ENCODE assay signal across 22 mouse cellular contexts in genomic region chr4:47336941-47337600, GRCm38 (mm10). TPM values are rescaled to one million over a fixed set of nuclear protein-coding genes. Genes with fewer than 3 reads are reported as not detected.
DNase-seq lines count a peak whose midpoint lies in the region; ATAC-seq and TF ChIP-seq lines count a peak whose summit lies in the region.
"Had no signal": no experiment of that assay in that cellular context is flagged by ENCODE, and none has a peak within 500 bp of the region (broad histone marks: within the 10 kb centered on the region; RNA-seq: fewer than 3 reads in every experiment).

No protein-coding gene starts in this region.

- H3K4me2 ChIP-seq in embryonic facial prominence, embryonic 14.5 days (ENCODE audit: low read depth, low read length), result no peak overlapping the region
- H3K4me2 ChIP-seq: embryonic facial prominence, embryonic 12.5 days; forebrain, embryonic 13.5 days had no signal

- no peaks in the 10 kb centered on the region for H3K9me3 ChIP-seq in embryonic facial prominence, embryonic 14.5 days (ENCODE audit: control insufficient read depth, low read length)
- H3K9me3 ChIP-seq in embryonic facial prominence, embryonic 10.5 days, result no peaks in the 10 kb centered on the region
- H3K9me3 ChIP-seq: embryonic facial prominence, embryonic 12.5 days; forebrain, embryonic 13.5 days had no signal

- no peaks in the 10 kb centered on the region for H3K27me3 ChIP-seq in embryonic facial prominence, embryonic 14.5 days (replicated peaks; ENCODE audit: control insufficient read depth, insufficient read depth, low read length)
- H3K27me3 ChIP-seq in embryonic facial prominence, embryonic 10.5 days (replicated peaks; ENCODE audit: low read depth, poor library complexity, severe bottlenecking), result no peaks in the 10 kb centered on the region
- H3K27me3 ChIP-seq: embryonic facial prominence, embryonic 12.5 days; forebrain, embryonic 13.5 days had no signal

- H3K27ac ChIP-seq in embryonic facial prominence, embryonic 14.5 days (replicated peaks; ENCODE audit: low read depth, low read length), result no peak overlapping the region
- no peak overlapping the region for H3K27ac ChIP-seq in embryonic facial prominence, embryonic 10.5 days (replicated peaks)
- H3K27ac ChIP-seq in gastrocnemius, adult 2 months, result peak overlapping the region; percentile 65
- H3K27ac ChIP-seq: embryonic facial prominence, embryonic 12.5 days; forebrain, embryonic 13.5 days had no signal

- peak; percentile 45 for DNase-seq in embryonic facial prominence, embryonic 14.5 days (ENCODE audit: low spot score)
- no peak for DNase-seq in embryonic facial prominence, embryonic 10.5 days (ENCODE audit: low spot score)
- peak; percentile 26 for DNase-seq in gastrocnemius, adult 2 months
- no peak for DNase-seq in gastrocnemius, adult 8-10 months (ENCODE audit: low spot score in 2 of 2)
- DNase-seq in thymus, postnatal 4 days, result peak; percentile 7
- no peak for DNase-seq in thymus, postnatal 36 days
- peak; percentile 29 for DNase-seq in skeletal muscle tissue, adult 2 months (ENCODE audit: low read depth, low spot score)
- no peak for DNase-seq in urinary bladder, adult 18-20 months (ENCODE audit: low spot score in 2 of 2)
- DNase-seq: adrenal gland, adult 2 months; adrenal gland, postnatal 10 days; adrenal gland, postnatal 25 days; B cell, adult 2 months; cerebellum, adult 11 months; cerebellum, adult 18-20 months; cerebellum, adult 8-10 months; cerebellum, adult 9-11 months; cerebellum, postnatal 14 days; cerebellum, postnatal 36 days; embryo, embryonic 11 days had no signal

- no peak for TF ChIP-seq CTCF in gastrocnemius, adult 2 months (IDR thresholded peaks at IDR 0.05)

- H3K4me1 ChIP-seq in embryonic facial prominence, embryonic 14.5 days (ENCODE audit: control insufficient read depth, insufficient read depth, low read length), result peaks cover 8% of the 10 kb centered on the region; the same call in 1 of the 2 replicates
- peaks cover 19% of the 10 kb centered on the region for H3K4me1 ChIP-seq in embryonic facial prominence, embryonic 10.5 days

- H3K9ac ChIP-seq in embryonic facial prominence, embryonic 14.5 days (ENCODE audit: low read depth, low read length), result no peak overlapping the region
- H3K9ac ChIP-seq: embryonic facial prominence, embryonic 12.5 days; forebrain, embryonic 13.5 days had no signal

- intact Hi-C loops in gastrocnemius, adult 2 months (cut with DNase I), result no loop called here

- H3K36me3 ChIP-seq in embryonic facial prominence, embryonic 14.5 days (ENCODE audit: control insufficient read depth, insufficient read depth, low read length), result no peaks in the 10 kb centered on the region
- no peaks in the 10 kb centered on the region for H3K36me3 ChIP-seq in embryonic facial prominence, embryonic 10.5 days (replicated peaks)
- H3K36me3 ChIP-seq: embryonic facial prominence, embryonic 12.5 days had no signal

- 60% methylated on average over 3 of the region's 3 CpGs for WGBS in embryonic facial prominence, embryonic 14.5 days
- WGBS in embryonic facial prominence, embryonic 10.5 days, result 81% methylated on average over 3 of the region's 3 CpGs

- no peak overlapping the region for H3K4me3 ChIP-seq in embryonic facial prominence, embryonic 14.5 days (ENCODE audit: low read depth, low read length)
- H3K4me3 ChIP-seq in embryonic facial prominence, embryonic 10.5 days, result no peak overlapping the region
- H3K4me3 ChIP-seq in gastrocnemius, adult 2 months, result no peak overlapping the region
- H3K4me3 ChIP-seq: embryonic facial prominence, embryonic 12.5 days; forebrain, embryonic 13.5 days had no signal

- peak; percentile 78 for ATAC-seq in embryonic facial prominence, embryonic 14.5 days (ENCODE audit: low read depth)
- ATAC-seq: forebrain, embryonic 13.5 days; forebrain, embryonic 16.5 days had no signal

RNA-seq across cellular contexts. Expression of gene Tgfbr1, which starts 16.0 kb away (rescaled TPM):
- polyA plus RNA-seq in embryonic facial prominence, embryonic 14.5 days (2014; fragmentation: Nextera tagmentation; extraction: Ambion mirVana), result 48.6 and 50.3 TPM in 2 replicates
- polyA plus RNA-seq in embryonic facial prominence, embryonic 10.5 days (2016; fragmentation: Nextera tagmentation; extraction: Ambion mirVana), result 95.0 and 101 TPM in 2 replicates
- total RNA-seq in gastrocnemius, adult 2 months (2021), result 10 to 100 TPM; 19.2 to 32.2 TPM
- total RNA-seq in gastrocnemius, adult 8-10 months (2022), result 10 to 100 TPM; 22.8 to 32.9 (median 25.5) TPM

Comparison
In these comparisons a context has a peak if more than half of its experiments do, and no peak if none do; other contexts are left out.
1. DNase-seq: peak in embryonic facial prominence, embryonic 14.5 days (single experiment), gastrocnemius, adult 2 months (single experiment), thymus, postnatal 4 days (single experiment) and skeletal muscle tissue, adult 2 months (single experiment); none in embryonic facial prominence, embryonic 10.5 days (single experiment), gastrocnemius, adult 8-10 months (0 of 2), thymus, postnatal 36 days (0 of 2) and urinary bladder, adult 18-20 months (0 of 2).